29 mouse cellular contexts compared by ENCODE assay signal in the genomic region with DNA sequence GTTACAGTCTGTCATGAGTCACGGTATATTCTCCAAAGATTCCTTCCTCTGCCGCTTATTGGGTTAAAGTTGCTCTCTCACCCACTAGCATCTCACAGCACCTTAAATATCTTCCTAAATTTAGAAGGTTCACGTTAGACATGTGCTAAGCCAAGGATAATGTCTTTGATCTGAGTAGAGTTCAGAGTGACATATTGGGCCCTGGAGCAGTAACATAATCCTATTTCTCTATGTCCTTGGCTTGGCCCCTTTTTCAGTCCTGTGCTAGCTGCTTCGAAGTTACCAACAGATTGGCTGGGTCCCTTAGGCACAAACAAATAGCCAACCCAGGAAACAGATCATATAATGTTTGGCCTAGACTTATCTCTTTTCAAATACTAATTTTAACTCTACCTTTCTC. TPM values are rescaled to one million over a fixed set of nuclear protein-coding genes. Genes with fewer than 3 reads are reported as not detected.
DNase-seq lines count a peak whose midpoint lies in the region; ATAC-seq and TF ChIP-seq lines count a peak whose summit lies in the region.
"Had no signal": no experiment of that assay in that cellular context is flagged by ENCODE, and none has a peak within 500 bp of the region (broad histone marks: within the 10 kb centered on the region; RNA-seq: fewer than 3 reads in every experiment).

No protein-coding gene starts in this region.

- no peaks in the 10 kb centered on the region for H3K4me1 ChIP-seq in hindbrain, embryonic 16.5 days (ENCODE audit: control insufficient read depth, insufficient read depth, low read depth, low read length)
- H3K4me1 ChIP-seq in hindbrain, embryonic 12.5 days, result no peaks in the 10 kb centered on the region
- no peaks in the 10 kb centered on the region for H3K4me1 ChIP-seq in midbrain, embryonic 14.5 days (ENCODE audit: control insufficient read depth, insufficient read depth, low read length)
- H3K4me1 ChIP-seq in midbrain, embryonic 10.5 days, result no peaks in the 10 kb centered on the region
- H3K4me1 ChIP-seq: embryonic facial prominence, embryonic 10.5 days; embryonic facial prominence, embryonic 12.5 days; forebrain, embryonic 13.5 days; forebrain, embryonic 15.5 days had no signal

- TF ChIP-seq CTCF in gastrocnemius, adult 2 months (IDR thresholded peaks at IDR 0.05), result no peak

- H3K4me3 ChIP-seq in gastrocnemius, adult 2 months, result no peak overlapping the region
- no peak overlapping the region for H3K4me3 ChIP-seq in hindbrain, embryonic 16.5 days (ENCODE audit: low read length)
- no peak overlapping the region for H3K4me3 ChIP-seq in hindbrain, embryonic 12.5 days
- H3K4me3 ChIP-seq in midbrain, embryonic 14.5 days (replicated peaks; ENCODE audit: low read depth, low read length), result no peak overlapping the region
- H3K4me3 ChIP-seq in midbrain, embryonic 10.5 days, result no peak overlapping the region
- H3K4me3 ChIP-seq: embryonic facial prominence, embryonic 10.5 days; embryonic facial prominence, embryonic 12.5 days; forebrain, embryonic 13.5 days; forebrain, embryonic 15.5 days had no signal

- no peaks in the 10 kb centered on the region for H3K36me3 ChIP-seq in hindbrain, embryonic 16.5 days (ENCODE audit: control insufficient read depth, insufficient read depth, low read length)
- H3K36me3 ChIP-seq in hindbrain, embryonic 12.5 days, result no peaks in the 10 kb centered on the region
- no peaks in the 10 kb centered on the region for H3K36me3 ChIP-seq in midbrain, embryonic 14.5 days (ENCODE audit: control insufficient read depth, insufficient read depth, low read length)
- H3K36me3 ChIP-seq in midbrain, embryonic 10.5 days, result no peaks in the 10 kb centered on the region
- H3K36me3 ChIP-seq: embryonic facial prominence, embryonic 10.5 days; embryonic facial prominence, embryonic 12.5 days; forebrain, embryonic 15.5 days had no signal

- no peaks in the 10 kb centered on the region for H3K27me3 ChIP-seq in hindbrain, embryonic 16.5 days (replicated peaks; ENCODE audit: control insufficient read depth, insufficient read depth, low read length)
- no peaks in the 10 kb centered on the region for H3K27me3 ChIP-seq in hindbrain, embryonic 12.5 days
- H3K27me3 ChIP-seq in midbrain, embryonic 14.5 days (ENCODE audit: control insufficient read depth, insufficient read depth, low read length), result no peaks in the 10 kb centered on the region
- H3K27me3 ChIP-seq in midbrain, embryonic 10.5 days (ENCODE audit: low read depth, poor library complexity, severe bottlenecking), result no peaks in the 10 kb centered on the region
- H3K27me3 ChIP-seq: embryonic facial prominence, embryonic 12.5 days; forebrain, embryonic 13.5 days; forebrain, embryonic 15.5 days; Patski had no signal

- no peak overlapping the region for H3K9ac ChIP-seq in hindbrain, embryonic 16.5 days (ENCODE audit: low read depth, low read length)
- no peak overlapping the region for H3K9ac ChIP-seq in hindbrain, embryonic 12.5 days
- no peak overlapping the region for H3K9ac ChIP-seq in midbrain, embryonic 14.5 days (replicated peaks; ENCODE audit: low read length)
- H3K9ac ChIP-seq: embryonic facial prominence, embryonic 12.5 days; forebrain, embryonic 13.5 days; forebrain, embryonic 15.5 days had no signal

- peak; percentile 21 for DNase-seq in gastrocnemius, adult 2 months
- no peak for DNase-seq in gastrocnemius, postnatal 10 days
- no peak for DNase-seq in midbrain, embryonic 14.5 days
- DNase-seq in midbrain, embryonic 10.5 days (ENCODE audit: low spot score), result no peak
- DNase-seq in skeletal muscle tissue, adult 2 months (ENCODE audit: low read depth, low spot score), result peak; percentile 68
- DNase-seq in Muller cell, postnatal 12 days (ENCODE audit: inconsistent ontology term), result no peak
- DNase-seq: adrenal gland, adult 8-10 months; adrenal gland, postnatal 14 days; adrenal gland, postnatal 36 days; cerebellum, adult 11-12 months; cerebellum, adult 2 months; cerebellum, adult 9-10 months; cerebellum, postnatal 10 days; cerebellum, postnatal 25 days had no signal

- H3K27ac ChIP-seq in gastrocnemius, adult 2 months, result peak overlapping the region; percentile 79
- no peak overlapping the region for H3K27ac ChIP-seq in hindbrain, embryonic 16.5 days (ENCODE audit: low read depth, low read length)
- H3K27ac ChIP-seq in hindbrain, embryonic 12.5 days, result no peak overlapping the region
- H3K27ac ChIP-seq in midbrain, embryonic 14.5 days (replicated peaks; ENCODE audit: low read depth, low read length), result no peak overlapping the region
- no peak overlapping the region for H3K27ac ChIP-seq in midbrain, embryonic 10.5 days (replicated peaks)
- H3K27ac ChIP-seq: embryonic facial prominence, embryonic 10.5 days; embryonic facial prominence, embryonic 12.5 days; forebrain, embryonic 13.5 days; forebrain, embryonic 15.5 days had no signal

- WGBS in hindbrain, embryonic 16.5 days, result 65% methylated on average over 4 of the region's 4 CpGs
- 75% methylated on average over 4 of the region's 4 CpGs for WGBS in hindbrain, embryonic 12.5 days
- WGBS in midbrain, embryonic 14.5 days, result 52% methylated on average over 4 of the region's 4 CpGs
- 83% methylated on average over 4 of the region's 4 CpGs for WGBS in midbrain, embryonic 10.5 days

- H3K4me2 ChIP-seq in hindbrain, embryonic 16.5 days (ENCODE audit: low read length), result no peak overlapping the region
- H3K4me2 ChIP-seq in hindbrain, embryonic 12.5 days (replicated peaks), result no peak overlapping the region
- H3K4me2 ChIP-seq in midbrain, embryonic 14.5 days (ENCODE audit: low read length), result no peak overlapping the region
- H3K4me2 ChIP-seq: embryonic facial prominence, embryonic 12.5 days; forebrain, embryonic 13.5 days; forebrain, embryonic 15.5 days had no signal

- ATAC-seq in hindbrain, embryonic 16.5 days, result 0 out of 2 replicates have a peak, but pooled peaks have one; percentile 42
- ATAC-seq in hindbrain, embryonic 12.5 days (ENCODE audit: low FRiP score), result no peak
- ATAC-seq in midbrain, embryonic 14.5 days (ENCODE audit: low FRiP score, low TSS enrichment), result 0 out of 2 replicates have a peak, but pooled peaks have one; percentile 31
- ATAC-seq: activated CD4-positive, CD25-positive, alpha-beta regulatory T cell, adult 4 months; forebrain, embryonic 13.5 days; forebrain, embryonic 15.5 days; Patski had no signal

- H3K9me3 ChIP-seq in hindbrain, embryonic 16.5 days (ENCODE audit: control insufficient read depth, low read length), result no peaks in the 10 kb centered on the region
- H3K9me3 ChIP-seq in hindbrain, embryonic 12.5 days (replicated peaks), result no peaks in the 10 kb centered on the region
- H3K9me3 ChIP-seq in midbrain, embryonic 14.5 days (ENCODE audit: control insufficient read depth, low read length), result no peaks in the 10 kb centered on the region
- no peaks in the 10 kb centered on the region for H3K9me3 ChIP-seq in midbrain, embryonic 10.5 days (replicated peaks)
- H3K9me3 ChIP-seq: embryonic facial prominence, embryonic 10.5 days; embryonic facial prominence, embryonic 12.5 days; forebrain, embryonic 13.5 days; forebrain, embryonic 15.5 days had no signal

- intact Hi-C loops in gastrocnemius, adult 2 months (cut with DNase I), result loop anchor here (5.0 kb wide), 1 partner anchor 99 kb away; no protein-coding TSS in a partner anchor

RNA-seq across cellular contexts. Expression of a gene that starts 44.7 kb away (rescaled TPM):
- not detected for total RNA-seq in gastrocnemius, adult 2 months (2021)
- not detected for total RNA-seq in gastrocnemius, postnatal 10 days (2021)
- not detected in 2 replicates for polyA plus RNA-seq in hindbrain, embryonic 16.5 days (2015; fragmentation: Nextera tagmentation; extraction: Ambion mirVana)
- 0.09 TPM in 1 of 2 replicates, not detected in the other for polyA plus RNA-seq in hindbrain, embryonic 12.5 days (2016; fragmentation: Nextera tagmentation; extraction: Ambion mirVana)
- polyA plus RNA-seq in midbrain, embryonic 14.5 days (2014; fragmentation: Nextera tagmentation; extraction: Ambion mirVana), result 0.12 TPM in 2 replicates
- not detected in 2 replicates for polyA plus RNA-seq in midbrain, embryonic 10.5 days (2016; fragmentation: Nextera tagmentation; extraction: Ambion mirVana)
- total RNA-seq: adrenal gland, adult 18-20 months; adrenal gland, adult 8-10 months; adrenal gland, postnatal 14 days; adrenal gland, postnatal 36 days; ES-E14; MEL had no signal
- polyA plus RNA-seq: activated CD4-positive, CD25-positive, alpha-beta regulatory T cell, adult 4 months; C2C12; cerebellum, adult 2 months; cortical plate, adult 2 months; embryonic facial prominence, embryonic 10.5 days; embryonic facial prominence, embryonic 14.5 days; forebrain, embryonic 11.5 days; Patski had no signal

RNA-seq across cellular contexts. Expression of a gene that starts 59.9 kb away (rescaled TPM):
- not detected for total RNA-seq in gastrocnemius, adult 2 months (2021)
- total RNA-seq in gastrocnemius, postnatal 10 days (2021), result not detected
- polyA plus RNA-seq in hindbrain, embryonic 16.5 days (2015; fragmentation: Nextera tagmentation; extraction: Ambion mirVana), result not detected in 2 replicates
- not detected in 2 replicates for polyA plus RNA-seq in hindbrain, embryonic 12.5 days (2016; fragmentation: Nextera tagmentation; extraction: Ambion mirVana)
- not detected in 2 replicates for polyA plus RNA-seq in midbrain, embryonic 14.5 days (2014; fragmentation: Nextera tagmentation; extraction: Ambion mirVana)
- polyA plus RNA-seq in midbrain, embryonic 10.5 days (2016; fragmentation: Nextera tagmentation; extraction: Ambion mirVana), result not detected in 2 replicates
- total RNA-seq: adrenal gland, adult 18-20 months; adrenal gland, adult 8-10 months; adrenal gland, postnatal 14 days; adrenal gland, postnatal 36 days; ES-E14; MEL had no signal
- polyA plus RNA-seq: activated CD4-positive, CD25-positive, alpha-beta regulatory T cell, adult 4 months; C2C12; cerebellum, adult 2 months; cortical plate, adult 2 months; embryonic facial prominence, embryonic 10.5 days; embryonic facial prominence, embryonic 12.5 days; embryonic facial prominence, embryonic 14.5 days; forebrain, embryonic 11.5 days; forebrain, embryonic 13.5 days; forebrain, embryonic 15.5 days; Patski had no signal

Comparison
In these comparisons a context has a peak if more than half of its experiments do, and no peak if none do; other contexts are left out.
1. DNase-seq: peak in gastrocnemius, adult 2 months (single experiment) and skeletal muscle tissue, adult 2 months (single experiment); none in gastrocnemius, postnatal 10 days (single experiment), midbrain, embryonic 14.5 days (single experiment), midbrain, embryonic 10.5 days (single experiment) and Muller cell, postnatal 12 days (single experiment).